In genomic region chr11:119758214-119758613, GRCm38 (mm10) we compare ENCODE assay signal across 18 mouse cellular contexts.
"Had no signal": no experiment of that assay in that cellular context is flagged by ENCODE, and none has a peak within 500 bp of the region (broad histone marks: within the 10 kb centered on the region; RNA-seq: fewer than 3 reads in every experiment).

No protein-coding gene starts in this region.

- H3K4me2 ChIP-seq: lung, embryonic 14.5 days; midbrain, embryonic 13.5 days; neural tube, embryonic 13.5 days; neural tube, embryonic 15.5 days had no signal

- H3K9me3 ChIP-seq: midbrain, embryonic 10.5 days; midbrain, embryonic 13.5 days; neural tube, embryonic 13.5 days; neural tube, embryonic 15.5 days had no signal

- H3K27me3 ChIP-seq: midbrain, embryonic 13.5 days; neural tube, embryonic 13.5 days; neural tube, embryonic 15.5 days had no signal

- DNase-seq: lung, adult 18-20 months; lung, embryonic 14.5 days; lung, postnatal 10 days; lung, postnatal 4 days; retina, postnatal 1 day; right cerebral cortex, adult 18-20 months; right cerebral cortex, postnatal 25 days; right cerebral cortex, postnatal 4 days; spleen, adult 18-20 months; thymus, adult 18-20 months; thymus, postnatal 14 days; thymus, postnatal 36 days had no signal

- ATAC-seq: midbrain, embryonic 13.5 days; midbrain, embryonic 16.5 days had no signal

- H3K36me3 ChIP-seq: neural tube, embryonic 13.5 days; neural tube, embryonic 15.5 days had no signal

- H3K9ac ChIP-seq: lung, embryonic 14.5 days; midbrain, embryonic 13.5 days; neural tube, embryonic 13.5 days; neural tube, embryonic 15.5 days had no signal

- H3K4me3 ChIP-seq: midbrain, embryonic 10.5 days; midbrain, embryonic 13.5 days; myocyte; neural tube, embryonic 13.5 days; neural tube, embryonic 15.5 days had no signal

- H3K4me1 ChIP-seq: midbrain, embryonic 10.5 days had no signal

- H3K27ac ChIP-seq: midbrain, embryonic 10.5 days; neural tube, embryonic 13.5 days; neural tube, embryonic 15.5 days had no signal
